Mouse (Mus musculus) limb, embryonic 12.5 days (tissue): ENCODE measurements around the gene Smurf2. TPM values are rescaled to one million over a fixed set of nuclear protein-coding genes. Genes with fewer than 3 reads are reported as not detected.
"Not testable (repeated sequence)": the region's sequence is repeated elsewhere in the genome, so short reads cannot be mapped to it uniquely, and the experiment has no call there.

Experiments
- ATAC-seq: fragments of 200-750 bp; cut with Nextera tagmentation; 2 replicates; pipeline ENCODE4 v1.8.0; 2017; ENCODE audit warnings: low read depth, moderate TSS enrichment; ENCODE audit not compliant: insufficient number of reproducible peaks, insufficient read depth, low FRiP score, low TSS enrichment
- H3K27ac ChIP-seq: fragments of 300-500 bp; sonication (generic); 2 replicates; pipeline ENCODE4 v1.5.1; 2016; ENCODE audit warnings: mild to moderate bottlenecking, moderate library complexity
- H3K27me3 ChIP-seq: fragments of 300-500 bp; sonication (generic); 2 replicates; pipeline ENCODE4 v1.6.1; 2016; ENCODE audit warnings: mild to moderate bottlenecking, moderate library complexity
- H3K36me3 ChIP-seq: fragments of 300-500 bp; sonication (generic); 2 replicates; pipeline ENCODE4 v1.6.1; 2016; ENCODE audit warnings: mild to moderate bottlenecking, moderate library complexity
- H3K4me1 ChIP-seq: fragments of 300-500 bp; sonication (generic); replicated peaks from 2 replicates; pipeline ENCODE4 v1.6.1; 2016
- H3K4me2 ChIP-seq: fragments of 300-500 bp; sonication (generic); 2 replicates; pipeline ENCODE4 v1.6.1; 2016; ENCODE audit warnings: mild to moderate bottlenecking, moderate library complexity
- H3K4me3 ChIP-seq: fragments of 300-500 bp; sonication (generic); replicated peaks from 2 replicates; pipeline ENCODE4 v1.5.1; 2016; ENCODE audit warnings: mild to moderate bottlenecking
- H3K9ac ChIP-seq: fragments of 300-500 bp; sonication (generic); replicated peaks from 2 replicates; pipeline ENCODE4 v1.6.1; 2016; ENCODE audit warnings: mild to moderate bottlenecking, moderate library complexity
- H3K9me3 ChIP-seq: fragments of 300-500 bp; sonication (generic); 2 replicates; pipeline ENCODE4 v1.6.1; 2016; ENCODE audit warnings: mild to moderate bottlenecking, moderate library complexity
- WGBS: fragments of 180-500 bp; shearing (Covaris S2); methylation state at CpG from one replicate; pipeline ENCODE4 v1.1.7; 2016; 5-methylcytosine and 5-hydroxymethylcytosine counted together
- polyA plus RNA-seq: library from polyadenylated mRNA; unstranded; fragments of >200 nt; fragmentation: Nextera tagmentation; extraction: Ambion mirVana; gene quantifications from 2 replicates; pipeline ENCODE4 v1.2.1, GENCODE M21; 2016

Gene Smurf2
- polyA plus RNA-seq, 1 experiment from 2014 or later = 16.1 TPM

DNA sequence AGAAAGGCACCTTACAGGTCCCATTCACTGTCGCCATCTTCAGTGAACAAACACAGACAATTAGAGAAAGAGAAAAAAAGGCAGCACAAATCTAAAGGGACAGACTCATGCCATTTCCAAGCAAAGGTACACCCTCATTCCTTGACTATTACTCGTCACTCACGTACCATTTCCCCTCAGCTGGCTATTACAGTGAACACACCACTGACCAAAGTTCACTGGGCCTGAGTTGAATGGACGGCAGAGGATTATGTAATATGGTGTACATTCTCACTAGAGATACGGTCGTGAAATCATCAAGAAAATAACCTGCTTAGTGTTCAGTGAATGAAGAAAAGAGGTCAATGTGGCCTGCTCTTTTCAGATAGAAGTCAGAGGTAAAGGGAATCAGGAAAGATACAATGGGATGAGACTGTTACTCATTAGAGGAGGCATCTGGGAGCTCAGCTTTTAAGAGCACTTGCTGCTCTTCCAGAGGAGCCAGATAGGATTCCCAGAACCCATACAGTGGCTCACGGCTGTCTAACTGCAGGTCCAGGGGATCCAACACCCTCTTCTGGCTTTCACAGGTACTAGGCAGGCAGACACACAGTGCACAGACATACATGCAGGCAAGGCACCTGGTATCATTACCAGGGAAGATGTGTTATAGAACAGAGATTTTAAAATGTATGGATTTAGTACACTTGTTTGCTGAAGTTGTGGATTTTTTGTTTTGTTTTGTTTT lies 107.9 kb downstream of the Smurf2 start:
- Histone ChIP-seq H3K4me2 (no peak overlapping the region), H3K27ac (no peak overlapping the region), H3K36me3 (peaks cover 94% of the 10 kb centered on the region), H3K4me3 (no peak overlapping the region), H3K9me3 (no peaks in the 10 kb centered on the region), H3K4me1 (no peaks in the 10 kb centered on the region), H3K27me3 (no peaks in the 10 kb centered on the region), H3K9ac (no peak overlapping the region)
- no peak for ATAC-seq
- 90% methylated on average over 7 of the region's 7 CpGs for WGBS

DNA sequence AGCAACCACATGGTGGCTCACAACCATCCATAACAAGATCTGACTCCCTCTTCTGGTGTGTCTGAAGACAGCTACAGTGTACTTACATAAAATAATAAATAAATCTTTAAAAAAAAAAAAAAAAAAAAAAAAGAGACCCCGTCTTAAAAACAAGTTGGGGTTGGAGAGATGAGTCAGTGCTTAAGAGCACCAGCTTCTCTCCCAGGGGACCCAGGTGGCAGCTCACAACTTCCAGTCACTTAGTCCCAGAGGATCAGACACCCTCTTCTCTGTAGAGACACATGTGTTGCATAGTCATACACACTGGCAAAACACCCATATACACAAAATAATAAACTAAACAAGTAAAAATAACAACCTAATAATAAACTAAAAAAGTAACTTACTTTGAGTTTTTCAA lies 113.1 kb downstream of the Smurf2 start:
- not testable (repeated sequence) for ATAC-seq, H3K4me3 ChIP-seq, H3K27me3 ChIP-seq, H3K9ac ChIP-seq, H3K4me1 ChIP-seq, H3K27ac ChIP-seq, H3K4me2 ChIP-seq, H3K9me3 ChIP-seq
- 90% methylated on average over 1 of the region's 1 CpGs for WGBS
- H3K36me3 ChIP-seq = peaks cover 81% of the 10 kb centered on the region

- Histone ChIP-seq H3K36me3 (peaks cover 88% of the 10 kb centered on the region), H3K9me3 (0 out of 2 replicates have a peak, but pooled peaks cover 6% of the 10 kb centered on the region), H3K4me2 (no peak overlapping the region), H3K4me1 (no peaks in the 10 kb centered on the region), H3K27ac (no peak overlapping the region), H3K9ac (no peak overlapping the region), H3K27me3 (no peaks in the 10 kb centered on the region), H3K4me3 (no peak overlapping the region)
- no peak for ATAC-seq
- 90% methylated on average over 10 of the region's 10 CpGs for WGBS
Observed at GRCm38 (mm10) chr11:106802069-106802627, 118.4 kb downstream of the Smurf2 start.

DNA sequence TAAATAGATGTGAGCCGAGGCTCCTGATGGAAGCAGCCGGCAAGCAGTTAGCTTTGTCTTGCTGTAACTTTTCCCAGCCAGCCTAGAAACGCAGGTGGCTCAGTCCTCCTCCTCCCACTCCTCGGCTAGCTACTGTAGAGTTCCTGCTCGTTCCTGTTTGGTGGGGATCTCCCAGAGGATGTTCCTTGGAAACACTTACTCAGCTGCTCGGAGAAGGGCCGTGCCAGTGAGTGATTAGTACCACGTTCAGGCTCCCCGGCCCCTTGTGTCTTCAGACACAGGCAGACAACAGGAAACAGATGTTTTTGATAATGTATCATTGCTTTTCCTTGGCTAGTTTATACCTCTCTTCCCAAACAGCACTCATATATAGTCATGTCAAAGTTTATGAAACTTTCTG lies 124.8 kb downstream of the Smurf2 start:
- no peak for ATAC-seq
- Histone ChIP-seq H3K27ac (peak overlapping the region; percentile 36; the same call in 1 of the 2 replicates), H3K36me3 (peaks cover 82% of the 10 kb centered on the region), H3K4me2 (no peak overlapping the region), H3K4me1 (no peaks in the 10 kb centered on the region; the same call in 1 of the 2 replicates), H3K9me3 (0 out of 2 replicates have a peak, but pooled peaks cover 6% of the 10 kb centered on the region), H3K4me3 (no peak overlapping the region), H3K9ac (no peak overlapping the region), H3K27me3 (no peaks in the 10 kb centered on the region)
- 32% methylated on average over 9 of the region's 9 CpGs for WGBS

DNA sequence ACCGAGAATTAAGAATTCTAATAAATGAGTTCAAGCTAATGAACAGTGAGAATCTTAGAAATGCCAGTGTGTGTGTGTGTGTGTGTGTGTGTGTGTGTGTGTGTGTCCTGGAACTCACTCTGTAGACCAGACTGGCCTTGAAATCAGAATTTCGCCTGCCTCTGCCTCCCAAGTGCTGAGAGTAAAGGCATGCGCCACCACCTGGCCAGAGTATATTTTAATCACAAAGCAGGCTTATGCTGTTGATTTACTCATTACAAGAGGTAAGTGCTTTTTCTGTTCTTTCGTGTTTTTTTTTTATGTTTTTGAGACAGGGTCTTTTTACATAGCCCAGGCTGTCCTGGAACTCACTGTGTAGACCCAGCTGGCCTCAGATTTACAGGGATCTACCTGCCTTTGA lies 126.7 kb downstream of the Smurf2 start:
- Histone ChIP-seq H3K4me3 (no peak overlapping the region), H3K9ac (no peak overlapping the region), H3K9me3 (0 out of 2 replicates have a peak, but pooled peaks cover 6% of the 10 kb centered on the region), H3K36me3 (peaks cover 64% of the 10 kb centered on the region), H3K27ac (no peak overlapping the region), H3K4me1 (no peaks in the 10 kb centered on the region; the same call in 1 of the 2 replicates), H3K27me3 (no peaks in the 10 kb centered on the region), H3K4me2 (no peak overlapping the region)
- no peak for ATAC-seq
- WGBS = 72% methylated on average over 4 of the region's 4 CpGs

- ATAC-seq = no peak
Observed at GRCm38 (mm10) chr11:106789649-106790048, 130.9 kb downstream of the Smurf2 start.

GRCm38 (mm10) chr11:106788775-106789459 lies 131.6 kb downstream of the Smurf2 start, which contains the start of the genes Ddx5 and Cep95:
TSS of gene Ddx5 (minus strand) at chr11:106789185.
TSS of gene Cep95 (plus strand) at chr11:106789252.
- no peaks in the 10 kb centered on the region for H3K27me3 ChIP-seq
- H3K4me2 ChIP-seq = peak within 1 kb of the TSS; percentile 73
- H3K9ac ChIP-seq = peak within 1 kb of the TSS; percentile 100
- H3K4me1 ChIP-seq = peaks cover 14% of the 10 kb centered on the region
- peak within 1 kb of the TSS; percentile 91 for H3K4me3 ChIP-seq
- no peaks in the 10 kb centered on the region for H3K9me3 ChIP-seq
- ATAC-seq = peak; percentile 87
- H3K36me3 ChIP-seq = peaks cover 47% of the 10 kb centered on the region
- WGBS = under 1% methylated on average over 58 of the region's 58 CpGs
- peak within 1 kb of the TSS; percentile 99 for H3K27ac ChIP-seq

More at GRCm38 (mm10) chr11:106789649-106790048, 130.9 kb downstream of the Smurf2 start:
- H3K9ac ChIP-seq = peak overlapping the region; percentile 100
- peaks cover 46% of the 10 kb centered on the region for H3K36me3 ChIP-seq
- peak overlapping the region; percentile 91 for H3K4me3 ChIP-seq
- peaks cover 14% of the 10 kb centered on the region for H3K4me1 ChIP-seq
- H3K9me3 ChIP-seq = no peaks in the 10 kb centered on the region
- WGBS = 0% methylated on average over 6 of the region's 6 CpGs
- peak overlapping the region; percentile 99 for H3K27ac ChIP-seq
- peak overlapping the region; percentile 73 for H3K4me2 ChIP-seq
- no peaks in the 10 kb centered on the region for H3K27me3 ChIP-seq

DNA sequence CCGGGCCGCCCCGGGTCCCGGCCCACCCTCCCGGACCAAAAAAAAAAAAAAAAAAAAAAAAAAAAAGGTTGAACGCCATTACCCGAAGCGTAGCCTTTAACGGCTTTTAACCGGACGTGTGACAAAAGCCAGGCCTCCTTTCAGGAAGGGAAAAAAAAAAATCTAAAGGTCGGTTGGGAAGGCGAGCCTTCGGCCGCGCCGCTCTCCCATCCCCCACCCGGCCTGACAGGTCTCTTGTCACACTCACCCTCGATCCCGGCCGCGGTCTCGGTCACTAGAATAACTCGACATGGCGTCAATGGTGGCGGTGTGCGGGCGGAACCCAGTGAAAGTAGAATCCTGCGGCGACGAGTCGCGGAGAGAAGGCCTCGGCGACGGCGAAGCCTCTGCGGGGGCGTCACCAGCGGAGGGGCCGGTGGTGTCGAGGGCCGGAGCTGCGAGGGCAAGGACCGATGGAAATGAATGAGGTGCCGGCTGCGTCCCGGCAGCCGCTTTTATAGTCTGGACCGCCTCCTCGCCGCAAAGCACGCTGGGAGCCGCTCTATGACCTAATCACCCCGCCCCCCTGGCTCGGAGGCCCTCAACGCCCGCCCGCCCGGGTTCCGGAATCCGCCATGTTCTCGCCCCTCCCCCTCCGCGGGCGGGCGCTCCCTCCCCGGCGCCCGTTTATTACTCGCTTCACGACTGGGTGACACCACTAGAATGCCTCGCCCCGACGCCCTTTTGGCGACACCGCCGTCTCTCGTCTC lies 132.3 kb downstream of the Smurf2 start:
- peak; percentile 62 for ATAC-seq

GRCm38 (mm10) chr11:106787131-106788025 lies 133.1 kb downstream of the Smurf2 start:
- WGBS = under 1% methylated on average over 65 of the region's 65 CpGs

More for the DNA sequence above, 132.3 kb downstream of the Smurf2 start:
- H3K4me1 ChIP-seq = peaks cover 14% of the 10 kb centered on the region
- H3K4me2 ChIP-seq = peak overlapping the region; percentile 73
- H3K9ac ChIP-seq = peak overlapping the region; percentile 100
- under 1% methylated on average over 74 of the region's 79 CpGs for WGBS
- no peaks in the 10 kb centered on the region for H3K27me3 ChIP-seq
- H3K4me3 ChIP-seq = peak overlapping the region; percentile 91
- H3K27ac ChIP-seq = peak overlapping the region; percentile 99
- H3K36me3 ChIP-seq = peaks cover 47% of the 10 kb centered on the region
- H3K9me3 ChIP-seq = no peaks in the 10 kb centered on the region

DNA sequence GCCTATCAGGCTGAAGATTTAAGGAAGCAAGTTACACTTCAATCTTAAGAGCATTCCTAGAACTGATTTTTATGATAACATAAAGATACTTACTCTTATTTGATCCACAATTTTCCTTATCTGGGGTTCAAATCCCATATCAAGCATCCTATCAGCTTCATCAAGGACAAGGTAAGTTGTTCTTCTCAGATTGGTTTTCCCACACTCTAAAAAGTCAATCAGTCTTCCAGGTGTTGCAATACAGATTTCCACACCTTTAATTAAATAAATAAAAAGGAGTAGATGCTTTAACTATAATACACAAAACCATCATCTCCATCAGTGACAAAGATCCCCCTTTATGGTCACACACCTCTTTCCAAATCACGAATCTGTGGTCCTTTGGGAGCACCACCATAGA lies 135.5 kb downstream of the Smurf2 start:
- H3K9ac ChIP-seq = no peak overlapping the region
- H3K4me2 ChIP-seq = peak overlapping the region; percentile 85; the same call in 1 of the 2 replicates
- H3K27me3 ChIP-seq = no peaks in the 10 kb centered on the region
- peaks cover 61% of the 10 kb centered on the region for H3K36me3 ChIP-seq
- no peaks in the 10 kb centered on the region for H3K9me3 ChIP-seq
- 96% methylated on average over 1 of the region's 1 CpGs for WGBS
- H3K4me1 ChIP-seq = peaks cover 15% of the 10 kb centered on the region
- H3K4me3 ChIP-seq = no peak overlapping the region
- ATAC-seq = no peak
- no peak overlapping the region for H3K27ac ChIP-seq

More at GRCm38 (mm10) chr11:106787131-106788025, 133.1 kb downstream of the Smurf2 start:
- H3K36me3 ChIP-seq = peaks cover 47% of the 10 kb centered on the region
- H3K27me3 ChIP-seq = no peaks in the 10 kb centered on the region
- H3K9ac ChIP-seq = peak overlapping the region; percentile 100
- H3K4me3 ChIP-seq = peak overlapping the region; percentile 91
- H3K4me1 ChIP-seq = peaks cover 14% of the 10 kb centered on the region
- no peaks in the 10 kb centered on the region for H3K9me3 ChIP-seq
- 0 out of 2 replicates have a peak, but pooled peaks have one; percentile 8 for ATAC-seq
- H3K27ac ChIP-seq = peak overlapping the region; percentile 99
- peak overlapping the region; percentile 85 for H3K4me2 ChIP-seq
